Mouse (Mus musculus) brain, embryonic 14.5 days (tissue): ENCODE measurements around the gene Bcar1. TPM values are rescaled to one million over a fixed set of nuclear protein-coding genes. Genes with fewer than 3 reads are reported as not detected.

ENCODE experiments used
- DNase-seq: peaks from one replicate; pipeline ENCODE4 v3.0.0-alpha.2; 2011; ENCODE audit warnings: low read depth
- CTCF ChIP-seq: fragments of 200-500 bp; IDR thresholded peaks from 2 replicates; pipeline ENCODE4 v1.5.1; 2012; ENCODE audit warnings: inconsistent platforms, mild to moderate bottlenecking, moderate library complexity, borderline replicate concordance; ENCODE audit not compliant: insufficient read depth, insufficient read length; ENCODE audit errors: extremely low read depth
- POLR2A ChIP-seq: fragments of 200-500 bp; IDR thresholded peaks from 2 replicates; pipeline ENCODE4 v1.6.1; 2012; ENCODE audit warnings: mild to moderate bottlenecking, inconsistent platforms, borderline replicate concordance; ENCODE audit not compliant: poor library complexity, insufficient read depth, insufficient read length, severe bottlenecking; ENCODE audit errors: extremely low read depth
- polyA plus RNA-seq: library from polyadenylated mRNA; depleted of rRNA; stranded (reverse); fragments of >200 nt; gene quantifications from 2 replicates; pipeline ENCODE4 v1.2.3, GENCODE M21; 2012

The Bcar1 gene
- polyA plus RNA-seq, 1 experiment: 101 TPM

- DNase-seq: no peak
- TF ChIP-seq POLR2A: no peak
- no peak for TF ChIP-seq CTCF
Measured at GRCm38 (mm10) chr8:111733581-111734243, 9.9 kb downstream of the Bcar1 start.

- DNase-seq: no peak
- no peak for TF ChIP-seq CTCF
Measured at GRCm38 (mm10) chr8:111732406-111733085, 11.1 kb downstream of the Bcar1 start.

- TF ChIP-seq CTCF (no peak), POLR2A (peak; percentile 76; the same call in 1 of the 2 replicates)
- peak; percentile 98 for DNase-seq
Measured at GRCm38 (mm10) chr8:111732004-111732403, 11.6 kb downstream of the Bcar1 start.

GRCm38 (mm10) chr8:111731231-111731977 is 12.2 kb downstream of the Bcar1 start:
- TF ChIP-seq CTCF: no peak
- no peak for DNase-seq

GRCm38 (mm10) chr8:111729233-111730170 is 14.1 kb downstream of the Bcar1 start:
- TF ChIP-seq POLR2A: no peak
- no peak for TF ChIP-seq CTCF
- DNase-seq: no peak

- DNase-seq: no peak
- TF ChIP-seq CTCF (no peak), POLR2A (no peak)
Measured at GRCm38 (mm10) chr8:111728481-111728880, 15.1 kb downstream of the Bcar1 start.

GRCm38 (mm10) chr8:111727553-111727952 is 16.1 kb downstream of the Bcar1 start:
- TF ChIP-seq CTCF (no peak), POLR2A (no peak)

GRCm38 (mm10) chr8:111726102-111726900 is 17.3 kb downstream of the Bcar1 start:
- DNase-seq: peak; percentile 77

More at GRCm38 (mm10) chr8:111727553-111727952, 16.1 kb downstream of the Bcar1 start:
- DNase-seq: no peak

GRCm38 (mm10) chr8:111725341-111725740 is 18.3 kb downstream of the Bcar1 start:
- DNase-seq: no peak
- TF ChIP-seq POLR2A (no peak), CTCF (no peak)

More at GRCm38 (mm10) chr8:111726102-111726900, 17.3 kb downstream of the Bcar1 start:
- TF ChIP-seq CTCF (no peak), POLR2A (no peak)

- no peak for DNase-seq
- TF ChIP-seq POLR2A (no peak), CTCF (no peak)
Measured at GRCm38 (mm10) chr8:111720115-111720544, 23.5 kb downstream of the Bcar1 start.
